Mouse (Mus musculus) G1E (cell line): Measurements from ENCODE around the gene Tmf1. TPM values are rescaled to one million over a fixed set of nuclear protein-coding genes. Genes with fewer than 3 reads are reported as not detected.

Source experiments
- ATAC-seq: 2 replicates; pipeline ENCODE4 v1.8.0; 2016; ENCODE audit warnings: mild to moderate bottlenecking; ENCODE audit not compliant: insufficient number of reproducible peaks, poor library complexity, low FRiP score, severe bottlenecking; ENCODE audit errors: extremely low read depth
- DNase-seq: peaks from one replicate; pipeline ENCODE4 v3.0.0; 2012; ENCODE audit warnings: low spot score
- H3K27me3 ChIP-seq: 2 replicates; pipeline ENCODE4 v1.6.1; 2012; ENCODE audit warnings: mild to moderate bottlenecking, low read length, inconsistent platforms; ENCODE audit not compliant: insufficient read depth
- H3K36me3 ChIP-seq: replicated peaks from 2 replicates; pipeline ENCODE3; 2012; ENCODE audit warnings: mild to moderate bottlenecking, inconsistent platforms
- H3K4me1 ChIP-seq: 2 replicates; pipeline ENCODE4 v1.6.1; 2012; ENCODE audit warnings: low read depth, low read length, inconsistent platforms, mixed read lengths; ENCODE audit not compliant: insufficient read depth
- H3K4me3 ChIP-seq: 2 replicates; pipeline ENCODE4 v1.5.1; 2012; ENCODE audit warnings: low read depth, mild to moderate bottlenecking, inconsistent platforms, low read length, moderate library complexity, mixed read lengths
- H3K9me3 ChIP-seq: replicated peaks from 2 replicates; pipeline ENCODE4 v1.6.1; 2012; ENCODE audit warnings: inconsistent platforms
- CTCF ChIP-seq: IDR thresholded peaks from 2 replicates; pipeline ENCODE4 v1.5.1; 2012; ENCODE audit warnings: low read depth, low read length, inconsistent platforms, mixed read lengths
- GATA1 ChIP-seq: IDR thresholded peaks from 2 replicates; pipeline ENCODE4 v1.6.1; 2012; ENCODE audit warnings: borderline replicate concordance, low read length, inconsistent platforms, mixed read lengths
- GATA2 ChIP-seq: IDR thresholded peaks from 2 replicates; pipeline ENCODE4 v1.6.1; 2012; ENCODE audit warnings: low read depth, low read length, inconsistent platforms, borderline replicate concordance
- POLR2AphosphoS5 ChIP-seq: IDR thresholded peaks from 2 replicates; pipeline ENCODE4 v1.6.1; 2012; ENCODE audit warnings: low read depth, low read length, inconsistent platforms; ENCODE audit not compliant: insufficient replicate concordance
- TAL1 ChIP-seq: conservative IDR thresholded peaks from 2 replicates; pipeline ENCODE4 v1.6.1; 2012; ENCODE audit warnings: low read depth, low read length, inconsistent platforms, mixed read lengths
- polyA plus RNA-seq: library from polyadenylated mRNA; stranded (reverse); fragments of >175 nt; gene quantifications from 2 replicates; pipeline ENCODE4 v1.2.3, GENCODE M21; 2012
- total RNA-seq, 2 experiments: library from RNA; stranded (forward) in 1 of 2; stranded (reverse) in 1 of 2; fragments of 200-1000 nt in 1 of 2; fragments of >200 nt in 1 of 2; fragmentation: Nextera tagmentation in 1 of 2; gene quantifications; 2 replicates each; pipeline ENCODE4 v1.2.3; 2014 to 2017

Tmf1 gene
- total and polyA plus RNA-seq, 3 experiments = 6.6 to 121 (median 38.5) TPM

DNA sequence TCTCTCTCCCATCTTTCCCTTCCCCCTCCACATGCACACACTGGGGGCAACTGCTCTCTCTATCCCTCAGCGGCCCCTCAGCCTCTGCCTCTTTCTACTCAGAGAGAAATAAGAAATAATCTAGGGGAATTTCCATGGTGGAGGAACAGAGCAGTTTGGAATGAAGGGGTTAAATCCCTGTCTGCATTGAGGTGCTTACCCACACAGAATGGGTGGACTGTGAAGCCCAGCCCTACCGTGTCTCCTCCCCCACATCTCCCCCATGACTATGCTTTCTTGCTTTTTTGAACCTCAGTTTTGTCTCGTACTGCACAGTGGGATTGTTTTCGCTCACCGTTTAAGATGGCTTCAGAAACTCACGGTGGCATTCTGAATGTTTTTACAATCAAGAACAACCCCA, 43.4 kb upstream of the Tmf1 start:
- Histone ChIP-seq H3K4me3 (no peak overlapping the region), H3K36me3 (peaks cover 77% of the 10 kb centered on the region), H3K4me1 (peaks cover 50% of the 10 kb centered on the region), H3K9me3 (no peaks in the 10 kb centered on the region), H3K27me3 (no peaks in the 10 kb centered on the region)
- DNase-seq = peak; percentile 30
- TF ChIP-seq CTCF (no peak), POLR2AphosphoS5 (no peak), TAL1 (no peak), GATA1 (no peak), GATA2 (no peak)
- ATAC-seq = no peak

GRCm38 (mm10) chr6:97221205-97222025, 42.5 kb upstream of the Tmf1 start:
- DNase-seq (no peak), ATAC-seq (no peak)
- TF ChIP-seq TAL1 = no peak
- TF ChIP-seq GATA1 = no peak
- TF ChIP-seq GATA2 = no peak
- TF ChIP-seq POLR2AphosphoS5 = no peak
- no peak for TF ChIP-seq CTCF
- H3K4me1 ChIP-seq = peaks cover 52% of the 10 kb centered on the region
- H3K27me3 ChIP-seq = no peaks in the 10 kb centered on the region
- no peaks in the 10 kb centered on the region for H3K9me3 ChIP-seq
- no peak overlapping the region for H3K4me3 ChIP-seq
- H3K36me3 ChIP-seq = peaks cover 76% of the 10 kb centered on the region

- ATAC-seq (no peak), DNase-seq (no peak)
- peaks cover 76% of the 10 kb centered on the region for H3K36me3 ChIP-seq
- H3K9me3 ChIP-seq = no peaks in the 10 kb centered on the region
- no peak overlapping the region for H3K4me3 ChIP-seq
- H3K27me3 ChIP-seq = no peaks in the 10 kb centered on the region
- no peak for TF ChIP-seq GATA2
- no peak for TF ChIP-seq TAL1
- TF ChIP-seq POLR2AphosphoS5 = no peak
- no peak for TF ChIP-seq CTCF
- peaks cover 51% of the 10 kb centered on the region for H3K4me1 ChIP-seq
These were observed 41.8 kb upstream of the Tmf1 start for GRCm38 (mm10) chr6:97220672-97221071.

DNA sequence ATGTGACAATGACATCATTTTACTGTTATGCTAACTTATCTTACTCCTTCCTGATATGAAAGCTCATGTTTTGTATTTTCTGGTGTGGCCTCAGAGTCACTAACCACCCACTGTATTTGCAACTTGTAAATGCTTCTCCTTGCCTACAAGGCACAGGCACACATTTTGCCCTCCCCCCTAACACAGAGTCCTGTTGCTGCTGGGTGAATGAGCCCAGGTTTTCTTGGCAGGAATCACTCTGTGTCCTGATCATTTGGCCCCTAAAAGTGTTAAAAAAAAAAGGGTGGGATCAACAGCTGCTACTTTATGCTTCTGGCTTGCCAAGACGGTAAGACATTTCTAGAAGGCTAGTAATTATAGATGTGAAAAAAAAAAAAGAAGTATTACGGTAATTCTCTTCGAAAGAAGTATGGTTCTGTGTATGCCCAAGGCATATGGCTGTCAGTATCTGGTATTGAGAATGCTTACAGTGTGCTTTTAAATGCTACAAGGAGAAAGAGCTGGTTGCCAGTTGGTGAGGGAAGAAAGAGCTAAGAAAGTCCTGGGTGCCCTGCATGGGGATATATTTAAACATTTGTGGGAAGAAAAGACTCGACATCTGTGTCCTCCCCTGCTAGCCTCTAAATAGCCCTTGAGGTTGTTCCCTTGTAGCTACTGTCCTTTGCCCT, 37.4 kb upstream of the Tmf1 start:
- Histone ChIP-seq H3K36me3 (peaks cover 71% of the 10 kb centered on the region), H3K27me3 (no peaks in the 10 kb centered on the region), H3K4me3 (no peak overlapping the region), H3K4me1 (peaks cover 50% of the 10 kb centered on the region), H3K9me3 (no peaks in the 10 kb centered on the region)
- ATAC-seq (no peak), DNase-seq (no peak)
- no peak for TF ChIP-seq TAL1
- no peak for TF ChIP-seq GATA1
- TF ChIP-seq CTCF = no peak
- no peak for TF ChIP-seq POLR2AphosphoS5
- TF ChIP-seq GATA2 = no peak

DNA sequence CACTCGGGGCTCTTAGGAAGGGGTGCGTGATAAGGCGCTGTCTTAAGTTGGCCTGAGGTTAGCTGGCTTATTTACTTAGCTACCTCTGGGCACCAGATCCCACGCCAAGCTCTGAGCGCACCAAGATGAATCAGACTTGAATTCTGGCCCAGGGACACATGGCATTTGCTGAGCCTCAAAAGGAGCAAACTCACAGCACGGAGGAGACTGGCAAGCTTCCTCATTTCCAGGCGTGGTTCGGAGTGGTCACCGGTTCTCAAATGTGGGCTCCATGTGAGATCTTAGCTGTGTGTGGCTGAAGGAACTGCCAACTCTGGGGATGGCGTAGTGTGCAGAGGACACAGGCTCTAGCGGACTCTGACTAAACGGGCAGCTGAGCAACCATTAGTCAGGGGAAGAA, 33.1 kb upstream of the Tmf1 start:
- Histone ChIP-seq H3K9me3 (no peaks in the 10 kb centered on the region), H3K27me3 (no peaks in the 10 kb centered on the region), H3K4me3 (peak overlapping the region; percentile 81), H3K4me1 (peaks cover 62% of the 10 kb centered on the region), H3K36me3 (peaks cover 42% of the 10 kb centered on the region)
- ATAC-seq = peak; percentile 41
- TF ChIP-seq GATA2 (no peak), CTCF (no peak), TAL1 (no peak), POLR2AphosphoS5 (no peak), GATA1 (no peak)
- peak; percentile 27 for DNase-seq

DNA sequence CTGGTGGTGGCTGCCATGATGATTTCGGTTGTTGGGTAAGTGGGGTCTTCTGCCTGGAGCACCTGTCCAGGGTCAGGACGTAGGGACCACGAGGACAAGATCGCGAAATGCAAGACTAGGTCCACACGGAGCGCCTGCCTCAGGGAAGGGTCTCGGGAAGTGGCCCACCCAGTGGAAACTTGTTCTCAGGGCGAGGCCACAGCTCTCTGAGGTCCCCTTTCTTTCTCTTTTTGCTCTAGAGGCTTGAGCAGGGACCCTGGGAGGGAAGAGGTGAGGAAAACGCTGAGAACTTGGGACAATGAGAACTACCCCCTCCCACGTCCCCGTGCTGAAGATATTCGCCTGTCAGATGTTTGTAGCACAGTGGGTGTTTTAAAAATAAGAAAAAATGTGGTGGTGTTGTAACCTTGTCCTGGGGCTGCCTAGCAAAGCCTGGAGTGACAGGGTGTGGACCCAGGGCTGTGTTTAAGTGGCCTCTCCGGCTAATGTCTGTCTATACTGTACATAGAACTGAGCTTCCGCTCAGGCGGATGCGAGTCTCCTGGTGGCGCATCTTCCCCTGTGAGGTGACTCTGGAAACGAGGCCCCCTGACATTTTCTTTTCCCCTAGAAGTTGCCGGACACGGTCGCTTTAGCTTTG, 32.2 kb upstream of the Tmf1 start:
- Histone ChIP-seq H3K9me3 (no peaks in the 10 kb centered on the region), H3K4me1 (peaks cover 62% of the 10 kb centered on the region), H3K27me3 (no peaks in the 10 kb centered on the region), H3K36me3 (peaks cover 33% of the 10 kb centered on the region), H3K4me3 (peak overlapping the region; percentile 81)
- peak; percentile 62 for ATAC-seq
- DNase-seq = peak; percentile 40
- TF ChIP-seq TAL1 (no peak), CTCF (no peak), POLR2AphosphoS5 (no peak), GATA2 (no peak), GATA1 (no peak)
